Mouse (Mus musculus) small intestine, adult 2 months (tissue): Measurements from ENCODE around the gene Npepps. TPM values are rescaled to one million over a fixed set of nuclear protein-coding genes. Genes with fewer than 3 reads are reported as not detected.

Experiments used
- H3K27ac ChIP-seq: fragments of 200-500 bp; 2 replicates; pipeline ENCODE4 v1.5.1; 2012; ENCODE audit warnings: low read depth, low read length, control low read depth, inconsistent platforms; ENCODE audit not compliant: insufficient read depth
- H3K27me3 ChIP-seq: fragments of 200-500 bp; 2 replicates; pipeline ENCODE4 v1.6.1; 2012; ENCODE audit warnings: mild to moderate bottlenecking, moderate library complexity, low read length, inconsistent platforms; ENCODE audit not compliant: control insufficient read depth, insufficient read depth
- H3K36me3 ChIP-seq: fragments of 200-500 bp; 2 replicates; pipeline ENCODE4 v1.6.1; 2012; ENCODE audit warnings: mild to moderate bottlenecking, low read length, control low read depth, inconsistent platforms; ENCODE audit not compliant: control insufficient read depth, insufficient read depth
- H3K4me1 ChIP-seq: fragments of 200-500 bp; 2 replicates; pipeline ENCODE4 v1.6.1; 2012; ENCODE audit warnings: low read length, inconsistent platforms, mixed read lengths; ENCODE audit not compliant: control insufficient read depth, insufficient read depth, insufficient read length
- H3K4me3 ChIP-seq: fragments of 200-500 bp; 2 replicates; pipeline ENCODE4 v1.5.1; 2012; ENCODE audit warnings: low read depth, mild to moderate bottlenecking, control low read depth, inconsistent platforms, low read length, moderate library complexity
- CTCF ChIP-seq: fragments of 200-500 bp; IDR thresholded peaks from 2 replicates; pipeline ENCODE4 v1.5.1; 2012; ENCODE audit warnings: low read depth, mild to moderate bottlenecking, control low read depth, inconsistent platforms, low read length, moderate library complexity, mixed read lengths; ENCODE audit not compliant: insufficient replicate concordance, insufficient read length; ENCODE audit errors: extremely low read depth
- POLR2A ChIP-seq: fragments of 200-500 bp; IDR thresholded peaks from 2 replicates; pipeline ENCODE4 v1.6.1; 2012; ENCODE audit warnings: low read depth, mild to moderate bottlenecking, control low read depth, inconsistent platforms, low read length, moderate library complexity
- WGBS: fragments of 180-500 bp; shearing (Covaris S2); methylation state at CpG from one replicate; pipeline ENCODE4 v1.1.7; 2018; 5-methylcytosine and 5-hydroxymethylcytosine counted together
- polyA plus RNA-seq: library from polyadenylated mRNA; depleted of rRNA; stranded (reverse); fragments of >200 nt; gene quantifications from 2 replicates; pipeline ENCODE4 v1.2.3, GENCODE M21; 2012; rRNA removed

The Npepps gene
- polyA plus RNA-seq, 1 experiment, result 27.3 TPM

DNA sequence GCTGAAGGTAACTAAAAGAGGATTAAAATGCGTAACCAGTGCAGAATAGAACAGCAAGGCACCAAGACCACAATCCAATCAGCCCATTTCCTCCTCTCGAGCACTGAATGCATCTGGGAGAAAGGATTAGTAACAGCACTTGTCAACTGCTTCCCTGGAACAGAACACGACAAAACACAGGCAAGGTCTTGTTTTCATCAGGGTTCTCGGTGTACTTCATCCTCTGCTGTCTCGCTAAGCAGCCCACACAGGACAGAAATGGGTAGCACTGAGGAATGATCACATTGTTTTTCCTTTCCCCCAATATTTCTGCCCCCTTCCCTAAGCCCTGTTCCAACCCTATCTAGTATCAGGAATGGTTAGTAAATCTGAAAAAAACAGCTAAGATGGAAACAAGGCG is 120.1 kb downstream of the Npepps start:
- H3K27me3 ChIP-seq, result no peaks in the 10 kb centered on the region
- H3K4me1 ChIP-seq, result no peaks in the 10 kb centered on the region
- H3K27ac ChIP-seq, result no peak overlapping the region
- TF ChIP-seq POLR2A (no peak), CTCF (no peak)
- H3K4me3 ChIP-seq, result no peak overlapping the region
- WGBS, result 79% methylated on average over 6 of the region's 6 CpGs
- peaks cover 65% of the 10 kb centered on the region for H3K36me3 ChIP-seq

DNA sequence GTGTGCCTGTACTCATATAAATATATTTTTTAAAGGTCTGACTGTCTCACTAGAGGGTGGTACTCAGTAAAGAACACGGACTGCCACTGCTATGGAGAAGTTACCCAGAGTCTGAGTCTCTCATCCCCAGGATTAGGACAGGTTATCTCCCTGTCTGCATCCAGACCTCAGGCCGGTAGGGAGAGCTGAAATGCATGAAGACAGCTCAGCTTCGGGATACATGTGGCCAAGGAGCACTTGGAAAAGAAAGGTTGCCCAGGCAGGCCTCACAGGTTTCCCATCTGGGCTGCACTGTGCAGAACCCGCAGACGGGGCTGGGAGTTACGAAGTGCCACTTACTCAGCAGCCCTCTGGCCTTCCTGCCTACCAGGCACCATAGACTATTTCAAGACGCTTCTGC is 123.4 kb downstream of the Npepps start:
- no peaks in the 10 kb centered on the region for H3K4me1 ChIP-seq
- WGBS, result 78% methylated on average over 7 of the region's 7 CpGs
- peaks cover 36% of the 10 kb centered on the region for H3K36me3 ChIP-seq
- H3K27me3 ChIP-seq, result 0 out of 2 replicates have a peak, but pooled peaks cover 4% of the 10 kb centered on the region
- no peak overlapping the region for H3K27ac ChIP-seq
- no peak for TF ChIP-seq POLR2A
- TF ChIP-seq CTCF, result no peak
- H3K4me3 ChIP-seq, result no peak overlapping the region

Other genes starting within 250 kb of the Npepps start
- 0.09 TPM in 2 replicates for gene Lrrc46, start 239.2 kb downstream of the Npepps start, polyA plus RNA-seq
- 32.2 and 59.3 TPM in 2 replicates for gene Mrpl10, start 239.1 kb downstream of the Npepps start, polyA plus RNA-seq
- gene Osbpl7, start 230.0 kb downstream of the Npepps start, polyA plus RNA-seq, result 12.1 and 21.3 TPM in 2 replicates
- gene Tbx21, start 165.3 kb downstream of the Npepps start, polyA plus RNA-seq, result 1.0 and 2.3 TPM in 2 replicates
- gene Tbkbp1, start 129.1 kb downstream of the Npepps start, polyA plus RNA-seq, result 7.5 and 11.4 TPM in 2 replicates
- gene Kpnb1, start 92.8 kb downstream of the Npepps start, polyA plus RNA-seq, result 7.5 and 13.5 TPM in 2 replicates
- gene Mrpl45, start 35.1 kb upstream of the Npepps start, polyA plus RNA-seq, result 4.9 and 8.6 TPM in 2 replicates
- gene Gpr179, start 71.4 kb upstream of the Npepps start, polyA plus RNA-seq, result 0.03 TPM in 2 replicates
- 2.5 and 4.6 TPM in 2 replicates for gene Socs7, start 81.9 kb upstream of the Npepps start, polyA plus RNA-seq
- 11.1 and 12.1 TPM in 2 replicates for gene Arhgap23, start 134.9 kb upstream of the Npepps start, polyA plus RNA-seq
- gene 4933428G20Rik, start 219.7 kb upstream of the Npepps start, polyA plus RNA-seq, result not detected in 2 replicates